Mouse (Mus musculus): ENCODE measurements around the gene Dbil5.
A peak's percentile ranks its signal among the peaks of the same experiment; 100 is the strongest.

Gene Dbil5

DNA sequence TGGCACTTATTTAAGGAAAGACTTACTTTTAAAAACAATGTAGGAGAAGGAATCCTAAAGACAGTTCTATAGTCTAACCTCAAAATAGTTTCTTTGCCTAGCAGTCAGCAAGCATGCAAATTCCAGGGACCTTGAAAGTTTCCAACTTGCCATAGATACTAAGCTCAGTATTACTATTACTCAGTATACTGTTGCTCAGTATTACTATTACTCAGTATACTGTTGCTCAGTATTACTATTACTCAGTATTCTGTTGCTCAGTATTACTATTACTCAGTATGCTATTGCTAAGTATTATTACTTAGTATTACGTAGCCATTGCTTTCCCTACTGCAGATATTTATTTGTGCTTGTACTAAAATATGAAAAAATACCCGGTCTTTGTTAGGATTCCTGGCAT lies 22.3 kb downstream of the Dbil5 start:
- DNase-seq: no peak

DNA sequence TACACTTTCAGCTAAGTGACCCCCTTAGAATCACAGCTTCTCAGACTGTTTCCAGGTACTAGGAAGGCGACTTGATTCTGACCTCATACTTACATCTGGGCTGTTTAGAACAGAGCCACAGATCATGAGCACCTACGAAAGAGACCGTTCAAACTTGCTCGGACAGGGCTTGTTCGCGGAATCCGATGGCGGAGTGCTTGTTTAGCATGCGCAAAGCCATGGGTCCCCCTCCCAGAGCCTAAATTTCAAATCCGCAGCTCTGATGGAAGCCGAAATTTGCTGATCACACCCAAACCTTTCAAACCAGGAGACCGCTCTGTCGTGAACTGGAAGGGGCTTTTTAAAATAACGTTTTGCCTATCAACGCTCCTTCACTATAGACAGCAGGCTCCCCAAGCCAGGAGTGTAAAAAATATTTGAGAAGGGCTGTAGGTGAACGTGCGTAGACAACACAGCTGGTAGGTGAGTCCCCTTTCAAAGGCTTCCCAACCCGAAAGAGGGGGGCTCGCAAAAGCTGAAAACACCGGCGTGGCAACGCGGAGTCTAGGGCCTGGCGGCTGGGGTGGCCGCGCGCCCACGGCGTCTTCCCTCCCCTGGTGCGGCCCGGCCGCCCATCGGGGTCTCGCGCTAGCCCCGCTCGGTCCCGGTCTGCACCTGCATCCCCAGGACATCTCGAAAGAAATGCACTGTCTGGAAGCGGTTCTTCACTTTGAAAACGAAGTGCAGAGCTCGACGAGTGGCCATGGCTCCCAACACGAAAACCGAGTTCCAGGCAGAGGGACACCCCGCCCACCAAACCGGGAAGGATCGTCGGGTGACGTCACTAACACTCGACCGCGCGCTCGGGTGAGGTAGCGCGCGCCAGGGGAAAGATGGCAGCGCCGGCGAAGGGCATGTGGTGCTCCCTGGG lies 25.7 kb downstream of the Dbil5 start, which contains the start of the genes Mrm3 and Glod4:
Gene Mrm3, plus strand, starts transcription at position 815 of the 910 bp plus-strand sequence.
Gene Glod4, minus strand, starts transcription at position 825 of the 910 bp plus-strand sequence.
- DNase-seq: peak; percentile 96

GRCm38 (mm10) chr11:76243811-76244546 lies 26.6 kb downstream of the Dbil5 start:
- no peak for DNase-seq

DNA sequence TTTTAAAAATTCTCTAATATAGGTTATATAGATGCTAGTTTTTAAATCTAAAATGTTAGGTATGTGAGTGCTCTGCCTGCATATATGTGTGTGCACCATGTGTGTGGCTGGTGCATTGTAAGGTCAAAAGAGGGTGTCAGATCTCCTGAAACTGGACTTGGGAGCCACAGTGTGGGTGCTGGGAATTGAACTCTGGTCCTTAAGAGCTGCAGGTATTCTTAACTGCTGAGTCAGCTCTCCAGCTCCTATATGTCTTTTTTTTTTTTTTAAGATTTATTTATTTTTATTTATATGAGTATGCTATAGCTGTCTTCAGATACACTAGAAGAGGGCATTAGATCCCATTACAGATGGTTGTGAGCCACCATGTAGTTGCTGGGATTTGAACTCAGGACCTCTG lies 29.0 kb downstream of the Dbil5 start:
- no peak for DNase-seq

GRCm38 (mm10) chr11:76247239-76247638 lies 29.8 kb downstream of the Dbil5 start:
- no peak for DNase-seq

GRCm38 (mm10) chr11:76252036-76252435 lies 34.6 kb downstream of the Dbil5 start:
- no peak for DNase-seq

GRCm38 (mm10) chr11:76253145-76253917 lies 35.9 kb downstream of the Dbil5 start:
- DNase-seq: peak; percentile 94

- DNase-seq: no peak
Measured at GRCm38 (mm10) chr11:76253918-76254264, 36.5 kb downstream of the Dbil5 start.

DNA sequence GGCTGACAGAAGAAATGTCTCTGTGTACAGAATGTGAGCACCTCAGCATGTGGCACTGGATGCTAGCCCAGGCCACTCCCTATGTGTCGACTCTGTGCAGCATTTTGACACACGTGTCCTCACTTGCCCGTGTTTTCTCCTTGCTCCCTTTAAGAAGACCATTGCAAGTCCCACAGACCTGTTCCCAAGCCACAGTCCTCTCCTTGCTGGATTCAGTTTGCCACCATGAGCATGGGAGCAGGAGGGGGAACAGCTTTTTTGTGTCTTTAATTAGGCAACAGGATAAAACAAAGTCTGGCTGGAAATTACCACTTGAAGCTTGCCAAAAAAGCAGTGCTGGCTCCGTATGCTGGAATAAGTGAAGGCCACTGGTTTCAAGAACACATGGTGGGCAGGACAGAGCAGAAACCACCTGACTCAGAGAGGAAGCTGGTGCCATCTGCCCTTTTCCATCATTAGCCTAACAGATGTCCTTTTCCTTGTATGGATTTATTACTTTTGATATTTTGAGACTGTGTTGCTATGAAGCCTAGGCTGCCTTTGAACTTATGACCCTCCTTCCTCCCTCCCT lies 38.1 kb downstream of the Dbil5 start:
- peak; percentile 13 for DNase-seq

GRCm38 (mm10) chr11:76256129-76256528 lies 38.7 kb downstream of the Dbil5 start:
- DNase-seq: no peak

DNA sequence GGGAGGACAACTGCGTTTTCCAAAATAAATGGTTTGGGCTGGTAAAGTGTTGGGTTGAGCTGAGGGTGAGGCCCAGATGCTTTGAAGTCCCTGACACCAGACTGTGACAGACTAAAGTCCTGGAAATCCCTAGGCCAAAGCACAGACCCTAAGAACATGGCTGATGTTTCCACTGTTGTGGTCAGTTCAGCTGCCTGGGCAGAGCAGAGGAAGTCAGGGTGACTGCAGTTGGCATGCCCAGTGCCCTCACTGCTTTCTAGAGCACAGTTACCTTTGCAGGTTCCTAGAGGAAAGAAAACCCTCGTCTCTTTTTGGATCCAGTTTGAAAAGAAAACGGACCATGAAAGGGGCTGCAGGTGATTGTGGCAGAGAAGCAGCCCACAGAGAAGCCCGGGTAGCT lies 40.0 kb downstream of the Dbil5 start:
- DNase-seq: no peak

DNA sequence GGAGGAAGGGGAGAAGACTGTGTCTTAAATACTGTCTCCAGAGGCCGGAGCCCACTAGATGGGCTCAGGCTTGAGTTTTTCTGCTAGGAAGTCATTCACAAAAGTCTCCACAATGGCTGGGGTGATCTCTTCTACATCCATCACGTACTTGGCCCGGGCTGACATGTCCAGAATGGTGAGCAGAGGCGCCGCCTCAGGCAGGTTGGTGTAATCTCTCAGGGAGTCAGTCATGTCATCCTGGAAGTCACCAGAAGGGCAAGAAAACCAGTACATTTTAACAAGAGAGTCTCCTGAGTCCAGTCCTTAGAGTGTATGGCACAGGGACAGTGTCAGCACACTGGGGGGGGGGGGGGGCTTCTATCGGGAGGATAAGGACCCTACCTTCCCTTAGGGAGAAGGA lies 41.1 kb downstream of the Dbil5 start:
- DNase-seq: no peak

GRCm38 (mm10) chr11:76260208-76261050 lies 43.0 kb downstream of the Dbil5 start:
- no peak for DNase-seq

- peak; percentile 24 for DNase-seq
Measured at GRCm38 (mm10) chr11:76261224-76261623, 43.8 kb downstream of the Dbil5 start.

GRCm38 (mm10) chr11:76262611-76263351 lies 45.4 kb downstream of the Dbil5 start:
- DNase-seq: no peak

- DNase-seq: no peak
Measured at GRCm38 (mm10) chr11:76267550-76267949, 50.1 kb downstream of the Dbil5 start.

GRCm38 (mm10) chr11:76268001-76268459 lies 50.6 kb downstream of the Dbil5 start:
- DNase-seq: no peak

Data from lung, postnatal 36 days (tissue).